Mouse (Mus musculus): Measurements from ENCODE around the gene Dpysl5. TPM values are rescaled to one million over a fixed set of nuclear protein-coding genes. Genes with fewer than 3 reads are reported as not detected.
"Not testable (repeated sequence)": the region's sequence is repeated elsewhere in the genome, so short reads cannot be mapped to it uniquely, and the experiment has no call there.

Gene Dpysl5
- total RNA-seq (2021) = under 1 TPM; 0.46 to 0.79 TPM
- long read RNA-seq, experiment 1 = 0 reads
- long read RNA-seq, experiment 2 = 0 reads

DNA sequence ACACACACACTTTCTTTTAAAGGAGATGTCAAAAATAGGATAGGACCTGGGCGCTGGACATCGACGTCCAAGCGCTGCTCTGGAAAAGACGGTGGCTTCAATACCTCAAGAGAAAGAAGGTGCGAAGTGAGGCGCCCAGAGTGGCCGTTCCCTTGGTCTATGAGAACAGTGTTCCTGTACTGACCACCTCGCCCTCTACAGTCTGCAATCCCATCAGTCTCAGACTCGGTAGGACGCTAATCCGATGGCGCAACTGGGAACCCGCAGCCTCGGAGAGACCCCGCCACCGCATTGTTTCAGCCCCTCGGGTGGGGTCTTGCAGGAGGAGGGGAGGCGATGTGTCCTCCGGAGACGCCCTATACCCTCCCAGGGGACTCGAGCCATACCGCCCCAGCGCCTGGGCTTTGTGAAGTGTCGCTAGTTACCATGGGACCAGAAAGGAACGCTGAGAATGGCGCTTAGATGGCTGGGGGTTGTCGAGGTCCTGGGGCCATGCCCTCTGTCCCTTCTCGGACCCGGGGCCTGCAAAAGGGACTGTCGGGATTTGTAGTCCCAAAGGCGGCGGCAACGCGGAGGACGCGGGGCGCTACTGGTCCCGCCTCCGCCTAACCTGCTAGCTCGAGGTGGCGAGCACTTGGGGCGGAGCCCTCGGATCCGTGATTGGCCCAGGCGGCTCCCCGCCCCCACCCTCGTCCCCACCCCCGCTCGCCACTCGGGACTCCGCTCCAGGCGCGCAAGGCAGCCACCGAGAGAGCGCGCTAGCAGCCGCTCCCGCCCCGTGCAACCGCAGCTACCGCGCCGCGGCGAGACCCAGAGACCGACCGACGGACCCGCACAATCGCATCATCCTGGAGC lies at the start of gene Dpysl5:
Gene Dpysl5, plus strand, starts transcription at position 418 of the 855 bp plus-strand sequence.
- intact Hi-C loops (cut with DNase I) = no loop called here
- peak; percentile 51 to 65 for DNase-seq

DNA sequence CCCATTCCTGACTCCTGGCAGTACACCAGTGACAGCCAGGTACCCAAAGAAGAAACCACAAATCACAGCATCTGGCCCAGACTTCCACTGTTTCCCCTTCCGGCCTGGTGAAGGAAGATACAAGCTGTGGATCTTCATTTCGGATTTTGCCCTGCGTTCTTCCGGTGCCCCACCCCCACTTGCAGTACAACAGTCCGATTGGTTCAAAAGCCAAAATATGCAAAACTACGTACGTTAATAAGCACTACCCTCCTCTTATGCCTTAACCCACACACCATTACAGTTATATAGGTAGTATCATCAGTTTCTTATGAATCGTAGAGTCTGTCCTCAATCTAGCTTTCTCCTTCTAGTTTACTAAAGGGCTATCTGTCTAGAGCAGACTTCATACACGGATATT lies 46.0 kb upstream of the Dpysl5 start:
- intact Hi-C loops (cut with DNase I) = loop anchor here (2.0 kb wide), 1 partner anchor 17 kb away; no protein-coding TSS in a partner anchor

DNA sequence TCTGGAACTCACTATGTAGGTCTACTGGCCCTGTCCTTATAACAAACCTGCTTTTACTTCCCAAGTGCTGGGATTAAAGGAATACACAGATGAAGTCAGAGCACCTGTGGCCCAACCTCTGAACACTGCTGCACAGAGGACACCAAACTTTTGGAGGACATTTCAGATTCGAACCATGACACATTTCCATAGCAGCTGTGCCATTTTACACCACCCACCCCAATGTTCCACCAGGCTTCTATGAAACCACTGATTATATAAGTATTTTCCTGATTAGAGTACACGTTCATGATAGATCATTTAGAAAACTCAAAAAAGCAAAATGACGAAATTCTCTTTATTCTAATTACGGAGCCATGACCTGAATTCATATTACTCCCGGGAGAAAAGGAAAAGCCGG lies 45.4 kb upstream of the Dpysl5 start:
- no peak for DNase-seq
- intact Hi-C loops (cut with DNase I) = loop anchor here (2.0 kb wide), 1 partner anchor 17 kb away; no protein-coding TSS in a partner anchor

More for the DNA sequence above, 46.0 kb upstream of the Dpysl5 start:
- DNase-seq = no peak

DNA sequence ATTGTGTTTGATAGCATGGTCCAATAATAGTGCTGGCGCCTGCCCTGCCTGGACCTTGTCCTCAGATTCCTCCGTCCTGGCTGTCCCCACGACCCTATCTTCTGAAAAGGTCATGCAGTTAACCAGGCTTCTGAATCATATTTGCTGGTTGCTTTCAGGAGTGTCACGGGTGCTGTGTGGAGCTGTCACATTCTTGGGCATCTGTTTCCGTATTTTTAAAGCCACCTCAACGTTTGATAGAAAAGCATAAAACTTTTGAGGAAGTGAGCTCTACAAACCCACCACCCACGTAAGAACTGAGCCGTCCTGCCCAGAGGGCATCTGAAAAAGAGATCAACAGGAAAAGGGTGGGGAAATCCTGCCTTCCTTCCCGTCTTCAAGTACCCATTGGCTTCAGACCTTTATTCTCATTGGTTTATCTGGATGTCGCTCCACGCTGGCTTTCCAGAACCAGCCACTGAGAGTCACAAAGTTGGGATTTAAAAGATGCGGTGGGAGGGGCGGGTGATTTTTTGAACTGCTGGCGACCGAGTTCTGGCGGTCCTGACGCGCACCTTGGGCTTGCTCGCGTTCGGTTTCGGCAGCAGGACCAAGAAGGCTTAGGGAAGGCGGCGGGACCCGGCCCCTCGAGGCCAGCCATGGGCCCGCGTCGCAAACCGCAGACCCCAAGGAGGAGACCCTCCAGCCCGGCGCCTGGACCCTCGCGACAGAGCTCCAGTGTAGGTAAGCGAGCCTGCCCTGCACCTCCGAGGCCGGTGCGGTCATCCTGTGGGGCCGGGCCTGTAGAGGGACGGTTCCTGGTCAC lies 44.8 kb upstream of the Dpysl5 start, which contains the start of gene Cenpa:
Gene Cenpa, plus strand, starts transcription at position 387 of the 805 bp plus-strand sequence.
- DNase-seq = peak; percentile 82 to 87
- intact Hi-C loops (cut with DNase I) = no loop called here

DNA sequence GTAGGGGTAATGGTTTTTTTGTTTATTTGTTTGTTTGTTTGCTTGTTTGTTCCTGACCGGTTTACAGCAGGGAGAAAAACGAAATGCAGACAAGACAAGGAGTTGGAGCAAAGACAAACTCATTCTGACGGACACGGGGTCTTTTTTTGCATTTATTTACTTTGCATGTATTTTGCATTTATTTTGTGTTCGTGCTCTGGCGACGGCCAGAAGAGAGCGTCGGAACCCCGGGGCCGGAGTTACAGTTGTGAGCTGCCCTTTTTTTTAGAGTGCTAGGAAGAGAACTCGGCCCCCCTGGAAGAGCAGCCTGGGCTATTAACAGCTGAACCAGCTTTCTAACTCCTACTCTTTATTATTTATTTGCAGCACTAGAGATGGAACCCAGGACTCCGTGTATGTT lies 44.1 kb upstream of the Dpysl5 start:
- intact Hi-C loops (cut with DNase I) = no loop called here
- no peak for DNase-seq

DNA sequence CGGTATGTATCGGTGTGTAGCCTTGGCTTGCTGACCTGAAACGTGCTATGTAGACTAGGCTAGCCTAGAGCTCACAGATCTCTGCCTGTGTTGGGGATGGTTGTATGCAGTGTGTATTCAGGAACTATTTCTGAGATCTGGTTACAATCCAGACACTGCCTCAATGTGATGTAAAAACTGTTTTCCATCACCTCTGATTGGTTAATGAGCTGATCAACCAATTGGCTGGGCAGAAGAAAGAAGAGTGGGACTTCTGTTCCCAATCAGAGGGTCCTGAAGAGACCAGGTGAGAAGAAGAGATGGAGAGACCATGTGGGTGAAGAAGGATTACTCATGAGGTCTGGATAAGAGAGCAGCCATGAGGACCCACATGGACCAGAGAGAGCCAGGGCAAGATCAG lies 43.7 kb upstream of the Dpysl5 start:
- no peak for DNase-seq
- intact Hi-C loops (cut with DNase I) = no loop called here

DNA sequence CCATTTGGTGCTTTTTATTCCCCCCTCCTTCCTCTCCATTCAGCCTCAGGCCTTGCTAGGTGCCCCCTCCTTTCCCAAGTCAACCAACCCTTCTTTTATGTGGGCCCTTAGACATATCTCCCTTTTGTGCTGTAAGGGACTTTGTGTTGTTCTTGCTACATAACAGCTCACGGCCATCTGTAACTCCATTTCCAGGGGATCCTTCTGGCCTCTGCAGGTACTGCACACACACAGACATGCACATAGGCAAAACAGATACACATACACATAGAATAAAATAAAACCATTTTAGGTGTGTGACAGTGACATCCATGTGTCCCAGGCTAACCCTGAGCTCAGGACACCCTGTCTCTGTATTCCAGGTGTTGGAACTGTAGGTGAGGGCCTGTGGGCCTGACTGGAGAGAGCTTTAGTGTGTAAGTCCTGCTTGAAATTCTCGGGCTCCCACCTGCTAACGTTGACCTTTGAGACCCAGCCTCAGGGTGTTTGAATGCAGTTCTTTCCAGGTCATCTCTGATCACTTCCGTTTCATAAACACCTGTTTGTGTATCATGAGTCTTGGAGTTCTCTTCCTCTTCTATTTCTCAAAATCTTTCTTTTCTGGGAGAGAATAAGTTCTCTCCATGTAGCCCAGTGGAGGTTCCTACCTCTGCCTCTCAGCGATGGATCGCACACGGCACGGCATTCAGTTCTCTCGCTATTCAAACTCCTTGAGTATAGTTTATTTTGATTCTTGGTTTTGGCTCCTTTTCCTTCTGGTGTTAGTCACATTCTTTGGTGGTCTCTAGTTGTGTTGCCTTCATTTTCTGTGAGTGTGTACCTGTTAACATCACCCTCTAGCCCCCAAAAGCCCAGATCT lies 42.5 kb upstream of the Dpysl5 start:
- DNase-seq = no peak
- intact Hi-C loops (cut with DNase I) = no loop called here

DNA sequence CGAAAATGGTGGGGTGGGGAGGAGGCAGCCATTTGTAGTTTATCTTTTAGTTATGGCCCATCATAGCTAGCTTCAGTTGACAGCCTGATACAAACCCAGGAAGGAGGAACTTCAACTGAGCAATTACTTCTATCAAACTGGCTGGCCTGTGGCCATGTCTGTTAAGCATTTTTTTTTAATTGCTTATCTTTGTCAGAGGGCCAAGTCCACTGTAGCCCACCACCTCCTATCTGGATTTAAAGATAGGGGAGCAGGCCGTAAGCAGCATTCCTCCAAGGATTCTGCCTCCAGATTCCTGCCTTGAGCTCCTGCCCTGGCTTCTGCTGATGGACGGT lies 41.9 kb upstream of the Dpysl5 start:
- intact Hi-C loops (cut with DNase I) = no loop called here
- no peak for DNase-seq

DNA sequence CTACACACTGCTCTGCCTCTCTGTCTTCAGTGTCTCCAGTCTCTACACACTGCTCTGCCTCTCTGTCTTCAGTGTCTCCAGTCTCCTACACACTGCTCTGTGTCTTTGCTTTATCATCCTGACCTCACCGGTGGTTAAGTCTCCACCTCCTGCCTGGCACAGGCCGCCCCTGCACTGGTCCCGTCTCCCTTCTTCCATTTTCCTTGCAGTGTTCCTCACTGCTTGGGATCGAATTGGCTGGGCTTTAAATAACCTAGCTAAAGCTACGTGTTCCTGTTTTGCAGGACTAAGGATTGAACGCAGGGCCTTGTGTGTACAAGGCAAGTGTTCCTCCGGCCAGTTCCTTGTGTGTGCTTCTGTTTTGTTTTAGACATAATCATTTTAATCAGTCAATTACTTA lies 41.3 kb upstream of the Dpysl5 start:
- no peak for DNase-seq
- intact Hi-C loops (cut with DNase I) = no loop called here

DNA sequence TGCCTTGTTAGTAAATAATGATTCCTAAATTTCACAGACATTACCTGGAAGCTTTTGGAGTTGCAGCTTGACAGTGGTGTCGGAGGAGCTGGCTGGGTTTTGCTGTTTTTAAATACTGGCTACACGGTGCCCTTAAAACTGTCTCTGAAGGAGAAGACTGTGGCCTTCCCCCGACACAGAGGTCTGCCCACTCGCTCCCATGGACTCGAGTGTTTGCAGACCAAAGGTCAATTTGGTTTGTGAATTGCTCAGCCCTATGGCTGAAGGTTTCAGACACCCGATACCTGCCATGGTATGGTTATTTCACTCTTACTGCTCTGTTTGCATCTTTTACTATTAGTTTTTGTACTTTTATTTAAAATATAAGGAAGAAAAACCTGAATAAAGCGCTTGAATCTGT lies 37.4 kb upstream of the Dpysl5 start:
- no peak for DNase-seq
- intact Hi-C loops (cut with DNase I) = no loop called here

DNA sequence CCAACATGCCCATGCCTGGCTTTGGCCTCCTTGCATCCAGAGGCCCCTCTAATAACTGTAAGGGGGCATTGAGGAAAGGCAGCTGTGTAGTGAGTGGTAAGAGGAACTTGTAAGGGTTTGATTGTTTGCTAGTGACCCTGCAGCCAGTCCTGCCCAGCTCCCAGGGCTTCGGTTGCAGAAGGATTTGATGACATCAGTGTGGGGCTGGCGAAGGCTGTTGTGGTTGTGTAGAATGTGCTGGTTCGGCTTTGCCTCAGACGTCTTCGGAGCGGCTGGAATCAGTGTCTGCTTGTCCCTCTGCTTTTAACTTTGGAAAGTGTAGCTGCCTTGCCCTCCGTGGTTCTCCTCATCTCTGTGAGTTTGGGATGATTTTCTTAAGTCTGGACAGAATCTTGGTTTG lies 34.6 kb upstream of the Dpysl5 start:
- DNase-seq = no peak
- intact Hi-C loops (cut with DNase I) = no loop called here

DNA sequence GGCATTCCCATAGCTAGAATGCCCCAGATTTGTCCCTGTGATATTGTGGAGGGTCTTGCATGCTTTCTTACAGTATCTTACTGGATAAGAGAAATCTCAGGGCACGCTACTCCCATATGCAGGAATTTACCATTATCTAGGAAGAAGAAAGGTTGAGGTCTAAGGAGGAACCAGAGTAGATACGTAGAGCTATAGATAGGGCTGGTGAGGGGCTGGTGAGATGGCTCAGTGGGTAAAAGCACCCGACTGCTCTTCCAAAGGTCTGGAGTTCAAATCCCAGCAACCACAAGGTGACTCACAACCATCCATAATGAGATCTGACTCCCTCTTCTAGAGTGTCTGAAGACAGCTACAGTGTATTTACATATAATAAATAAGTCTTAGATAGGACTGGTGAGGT lies 33.3 kb upstream of the Dpysl5 start:
- DNase-seq = not testable (repeated sequence)

DNA sequence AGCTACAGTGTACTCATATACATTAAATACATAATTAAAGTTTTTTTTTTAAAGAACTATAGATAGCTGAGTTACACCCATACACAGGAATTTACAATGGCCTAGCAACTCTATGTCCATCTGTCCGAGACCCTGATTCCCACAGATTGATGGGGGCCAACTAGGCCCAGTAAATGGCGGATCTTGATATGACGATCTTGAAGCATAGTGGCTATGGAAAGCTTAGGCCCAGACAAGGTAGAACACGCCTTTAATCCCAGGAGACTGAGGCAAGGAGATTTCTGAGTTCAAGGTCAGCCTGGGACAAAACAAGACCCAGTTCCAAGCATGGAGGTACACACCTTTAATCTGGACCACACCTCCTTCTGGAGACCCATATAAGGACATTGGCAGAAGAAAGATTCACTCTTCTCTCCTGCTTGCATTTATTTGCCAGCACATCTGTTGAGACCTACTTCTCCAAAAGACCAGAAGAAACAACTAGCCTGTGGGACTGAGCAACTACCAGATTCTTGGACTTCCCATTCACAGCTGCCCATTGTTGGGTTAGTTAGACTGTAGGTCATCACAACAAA lies 32.6 kb upstream of the Dpysl5 start:
- intact Hi-C loops (cut with DNase I) = no loop called here

More for the DNA sequence above, 33.3 kb upstream of the Dpysl5 start:
- intact Hi-C loops (cut with DNase I) = not testable (repeated sequence)

DNA sequence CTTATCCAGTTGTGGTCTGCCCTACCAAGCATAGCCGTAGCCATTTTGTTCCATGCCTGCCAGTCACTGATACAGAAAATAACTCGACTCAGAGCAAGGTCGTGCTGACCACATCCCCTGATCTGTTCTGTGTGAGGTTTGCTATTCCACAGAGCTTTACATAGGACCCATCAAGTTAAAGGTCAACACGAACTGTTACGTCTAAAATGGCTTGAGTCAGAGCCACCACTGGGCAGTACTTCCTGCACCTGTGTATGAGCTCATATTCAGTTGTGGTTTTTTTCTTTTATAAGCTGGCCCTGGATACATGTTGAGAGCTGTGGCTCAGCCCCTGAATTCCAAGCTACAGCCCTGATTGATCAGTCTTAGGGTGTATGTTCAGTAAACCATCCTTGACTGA lies 31.8 kb upstream of the Dpysl5 start:
- no peak for DNase-seq
- intact Hi-C loops (cut with DNase I) = no loop called here

More for the DNA sequence above, 32.6 kb upstream of the Dpysl5 start:
- no peak for DNase-seq

DNA sequence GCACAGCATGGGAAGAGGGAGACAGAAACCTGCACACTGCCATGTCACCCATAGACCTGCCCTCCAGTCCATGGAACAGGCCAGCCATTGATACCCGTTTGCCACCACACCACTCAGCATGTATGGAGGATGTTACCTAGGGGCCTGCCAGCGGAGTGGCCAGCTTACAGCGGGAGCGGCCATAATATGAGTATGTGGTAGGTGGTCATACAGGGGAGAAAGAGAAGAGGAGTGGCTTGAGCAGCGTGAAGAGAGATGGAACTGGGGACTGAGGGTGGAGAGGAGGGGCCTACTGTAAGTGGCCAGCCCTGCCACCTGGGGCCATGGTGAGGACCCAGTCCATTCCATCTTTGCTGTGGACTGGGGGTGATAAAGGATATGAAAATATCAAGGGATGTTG lies 29.4 kb upstream of the Dpysl5 start:
- intact Hi-C loops (cut with DNase I) = no loop called here

DNA sequence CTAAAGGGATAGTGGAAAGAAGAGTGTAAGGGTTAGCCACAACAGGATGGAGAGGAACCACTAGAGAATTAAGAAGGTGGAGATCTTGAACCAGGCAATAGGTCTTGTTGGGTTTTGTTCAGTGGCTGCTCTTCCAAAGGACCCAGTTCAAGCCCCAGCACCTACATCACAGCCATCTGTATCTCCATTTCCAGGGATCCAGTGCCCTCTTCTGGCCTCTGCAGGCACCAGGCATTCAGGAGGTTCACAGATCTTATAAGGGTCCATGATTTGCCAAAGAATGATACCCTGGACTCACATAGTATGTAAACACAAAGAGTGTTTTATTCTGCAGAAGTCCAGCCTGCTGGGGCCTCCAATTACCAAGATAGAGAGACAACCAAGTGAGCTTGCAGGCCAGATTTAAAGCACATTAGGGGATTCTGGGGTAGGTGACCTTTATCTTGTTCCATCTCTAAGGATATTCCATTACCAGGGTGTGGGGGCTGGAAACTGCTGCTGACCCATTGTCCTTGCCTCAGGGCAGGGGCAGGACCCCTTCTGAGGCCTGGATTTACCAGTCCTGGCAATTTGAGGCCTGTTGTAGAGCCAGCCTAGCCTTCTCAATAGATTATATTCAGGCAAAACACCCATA lies 28.3 kb upstream of the Dpysl5 start:
- DNase-seq = no peak
- intact Hi-C loops (cut with DNase I) = no loop called here

More for the DNA sequence above, 29.4 kb upstream of the Dpysl5 start:
- no peak for DNase-seq

DNA sequence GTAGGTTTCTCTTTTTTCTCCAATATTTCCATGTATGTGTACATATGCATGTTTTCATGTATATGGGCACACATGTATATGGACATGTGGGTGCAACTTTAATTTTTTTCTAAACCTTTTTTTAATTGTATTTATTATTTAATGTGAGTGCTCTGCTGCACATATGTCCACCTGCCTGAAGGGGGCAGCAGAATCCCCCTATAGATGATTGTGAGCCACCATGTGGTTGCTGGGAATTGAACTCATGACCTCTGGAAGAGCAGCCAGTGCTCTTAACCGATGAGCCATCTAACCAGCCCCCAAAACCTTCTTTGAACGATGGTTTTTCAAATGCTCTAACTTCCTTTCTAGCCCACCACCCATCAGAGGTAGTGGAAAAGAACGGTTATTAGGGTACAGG lies 27.4 kb upstream of the Dpysl5 start:
- no peak for DNase-seq
- intact Hi-C loops (cut with DNase I) = no loop called here

DNA sequence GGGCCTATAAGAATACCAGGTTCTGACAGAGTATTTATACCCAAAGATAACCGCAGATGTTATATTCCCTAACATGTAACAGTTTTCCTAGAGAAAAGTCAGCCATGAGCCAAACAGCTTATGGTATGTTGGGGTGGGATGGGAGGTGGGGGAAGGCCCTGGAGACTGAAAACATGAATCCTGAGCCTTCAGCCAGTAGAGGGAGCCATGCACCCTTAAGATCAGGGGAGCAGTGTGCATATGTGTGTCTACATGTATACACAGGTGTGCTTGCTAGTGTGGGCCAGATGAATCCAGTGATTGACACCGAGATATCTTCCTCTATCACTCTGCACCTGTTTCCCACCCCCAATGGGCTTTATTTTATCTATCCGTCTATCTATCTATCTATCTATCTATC lies 24.6 kb upstream of the Dpysl5 start:
- DNase-seq = no peak
- intact Hi-C loops (cut with DNase I) = no loop called here

DNA sequence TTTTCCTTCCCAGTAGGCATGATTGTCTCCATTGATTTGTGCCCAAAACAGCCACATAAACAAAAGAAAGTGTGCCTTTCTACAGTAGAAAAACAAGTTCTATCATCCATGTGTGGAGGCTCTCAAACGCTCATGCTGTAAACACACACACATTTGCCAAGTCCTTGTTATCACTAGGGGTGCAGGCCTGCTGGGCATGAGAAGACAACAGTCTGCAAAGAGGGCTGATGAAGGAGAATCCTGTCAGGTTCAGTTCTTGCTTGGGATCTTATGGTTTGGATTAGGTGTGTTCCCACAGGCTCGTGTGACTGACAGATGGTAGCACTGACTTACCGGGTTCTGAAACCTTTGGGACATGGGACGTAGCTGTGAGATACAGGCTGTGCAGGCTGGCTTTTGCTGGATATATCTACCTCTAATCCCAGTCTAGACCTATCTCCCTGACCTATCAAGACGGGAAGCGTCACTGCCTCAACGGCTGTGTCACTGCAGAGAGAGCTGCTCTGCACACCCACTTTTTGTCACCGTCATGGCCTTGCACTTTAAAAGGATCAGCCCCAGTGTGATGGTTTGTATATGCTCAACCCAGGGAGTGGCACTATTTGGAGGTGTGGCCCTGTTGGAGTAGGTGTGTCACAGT lies 10.9 kb upstream of the Dpysl5 start:
- DNase-seq = no peak
- intact Hi-C loops (cut with DNase I) = no loop called here

All from heart, postnatal 14 days (tissue).